Mouse (Mus musculus): ENCODE results near the gene Itprid2. TPM values are rescaled to one million over a fixed set of nuclear protein-coding genes. Genes with fewer than 3 reads are reported as not detected.

Itprid2 gene
- polyA plus RNA-seq, 1 experiment from 2014 or later = 6.0 TPM

DNA sequence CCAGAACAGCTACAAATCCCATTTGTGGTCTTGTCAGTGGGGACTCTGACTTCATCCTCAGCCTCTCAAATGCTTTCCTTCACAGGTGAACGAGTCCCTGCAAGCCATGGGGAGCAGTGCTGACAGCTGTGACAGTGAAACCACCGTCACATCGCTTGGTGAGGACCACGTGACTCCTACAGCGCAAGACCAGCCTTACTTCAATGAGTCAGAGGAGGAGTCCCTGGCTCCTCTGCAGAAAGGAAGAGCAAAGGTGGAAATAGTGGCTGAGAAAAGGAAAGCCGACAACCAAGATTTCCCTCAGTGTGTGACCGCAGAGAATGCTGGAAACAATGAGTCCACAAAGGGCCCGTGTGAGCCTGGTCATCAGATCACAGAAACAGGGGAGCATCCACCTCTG is 21.9 kb downstream of the Itprid2 start:
- no peaks in the 10 kb centered on the region for H3K9me3 ChIP-seq (replicated peaks; ENCODE audit: control insufficient read depth, low read length)
- peaks cover 24% of the 10 kb centered on the region for H3K36me3 ChIP-seq (ENCODE audit: control insufficient read depth, insufficient read depth, low read length)
- H3K4me3 ChIP-seq (ENCODE audit: low read depth, low read length) = no peak overlapping the region
- H3K9ac ChIP-seq (ENCODE audit: low read length) = no peak overlapping the region
- H3K27ac ChIP-seq (ENCODE audit: low read depth, low read length) = no peak overlapping the region
- no peaks in the 10 kb centered on the region for H3K27me3 ChIP-seq (replicated peaks; ENCODE audit: control insufficient read depth, insufficient read depth, low read length)
- no peak for ATAC-seq
- WGBS = 83% methylated on average over 8 of the region's 8 CpGs
- DNase-seq (ENCODE audit: low spot score) = no peak
- peaks cover 4% of the 10 kb centered on the region; the same call in 1 of the 2 replicates for H3K4me1 ChIP-seq (ENCODE audit: control insufficient read depth, insufficient read depth, low read length)
- no peak overlapping the region for H3K4me2 ChIP-seq (ENCODE audit: low read length)

- 85% methylated on average over 12 of the region's 12 CpGs for WGBS
- Histone ChIP-seq H3K9me3 (replicated peaks; ENCODE audit: control insufficient read depth, low read length) (no peaks in the 10 kb centered on the region), H3K4me2 (ENCODE audit: low read length) (no peak overlapping the region), H3K4me1 (ENCODE audit: control insufficient read depth, insufficient read depth, low read length) (peaks cover 4% of the 10 kb centered on the region; the same call in 1 of the 2 replicates), H3K27me3 (replicated peaks; ENCODE audit: control insufficient read depth, insufficient read depth, low read length) (no peaks in the 10 kb centered on the region), H3K4me3 (ENCODE audit: low read depth, low read length) (no peak overlapping the region), H3K36me3 (ENCODE audit: control insufficient read depth, insufficient read depth, low read length) (peaks cover 26% of the 10 kb centered on the region), H3K9ac (ENCODE audit: low read length) (no peak overlapping the region), H3K27ac (ENCODE audit: low read depth, low read length) (no peak overlapping the region)
- DNase-seq (ENCODE audit: low spot score) (no peak), ATAC-seq (no peak)
Measured at GRCm38 (mm10) chr2:79660417-79661185, 25.4 kb downstream of the Itprid2 start.

DNA sequence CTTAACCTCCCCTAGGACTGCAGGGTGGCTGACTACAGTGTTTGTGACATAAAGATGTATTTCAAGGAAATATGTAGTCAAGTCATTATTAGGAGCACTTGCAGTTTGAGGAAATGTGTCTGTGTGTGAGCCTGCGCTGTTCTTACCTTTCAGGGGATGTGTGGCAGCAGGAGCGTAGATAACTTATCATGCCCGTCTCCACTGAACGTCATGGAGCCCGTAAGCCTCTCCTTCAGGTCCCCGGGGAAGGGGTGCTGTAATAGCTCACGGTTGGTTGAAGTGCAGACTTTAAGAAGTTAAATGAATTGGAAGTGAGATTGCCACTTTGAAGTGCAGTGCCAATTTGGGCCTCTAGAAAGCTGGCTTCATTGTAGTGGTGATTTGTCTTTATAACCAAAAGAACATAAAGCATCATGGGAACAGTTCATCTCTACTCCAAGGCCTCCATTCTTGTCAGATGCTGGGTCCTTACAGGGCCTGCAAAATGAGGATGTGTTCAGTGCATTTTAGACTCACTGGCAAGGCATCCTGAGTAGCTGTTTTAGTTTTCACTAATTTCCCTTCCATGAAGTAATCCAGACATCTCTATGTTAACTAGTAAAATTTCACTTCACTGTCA is 26.4 kb downstream of the Itprid2 start:
- Histone ChIP-seq H3K9me3 (replicated peaks; ENCODE audit: control insufficient read depth, low read length) (no peaks in the 10 kb centered on the region), H3K4me3 (ENCODE audit: low read depth, low read length) (no peak overlapping the region), H3K27ac (ENCODE audit: low read depth, low read length) (no peak overlapping the region), H3K27me3 (replicated peaks; ENCODE audit: control insufficient read depth, insufficient read depth, low read length) (no peaks in the 10 kb centered on the region), H3K4me2 (ENCODE audit: low read length) (no peak overlapping the region), H3K9ac (ENCODE audit: low read length) (no peak overlapping the region), H3K4me1 (ENCODE audit: control insufficient read depth, insufficient read depth, low read length) (peaks cover 4% of the 10 kb centered on the region; the same call in 1 of the 2 replicates), H3K36me3 (ENCODE audit: control insufficient read depth, insufficient read depth, low read length) (peaks cover 26% of the 10 kb centered on the region)
- ATAC-seq (peak; percentile 42; the same call in 1 of the 2 replicates), DNase-seq (ENCODE audit: low spot score) (peak; percentile 49)
- WGBS = 26% methylated on average over 7 of the region's 7 CpGs

DNA sequence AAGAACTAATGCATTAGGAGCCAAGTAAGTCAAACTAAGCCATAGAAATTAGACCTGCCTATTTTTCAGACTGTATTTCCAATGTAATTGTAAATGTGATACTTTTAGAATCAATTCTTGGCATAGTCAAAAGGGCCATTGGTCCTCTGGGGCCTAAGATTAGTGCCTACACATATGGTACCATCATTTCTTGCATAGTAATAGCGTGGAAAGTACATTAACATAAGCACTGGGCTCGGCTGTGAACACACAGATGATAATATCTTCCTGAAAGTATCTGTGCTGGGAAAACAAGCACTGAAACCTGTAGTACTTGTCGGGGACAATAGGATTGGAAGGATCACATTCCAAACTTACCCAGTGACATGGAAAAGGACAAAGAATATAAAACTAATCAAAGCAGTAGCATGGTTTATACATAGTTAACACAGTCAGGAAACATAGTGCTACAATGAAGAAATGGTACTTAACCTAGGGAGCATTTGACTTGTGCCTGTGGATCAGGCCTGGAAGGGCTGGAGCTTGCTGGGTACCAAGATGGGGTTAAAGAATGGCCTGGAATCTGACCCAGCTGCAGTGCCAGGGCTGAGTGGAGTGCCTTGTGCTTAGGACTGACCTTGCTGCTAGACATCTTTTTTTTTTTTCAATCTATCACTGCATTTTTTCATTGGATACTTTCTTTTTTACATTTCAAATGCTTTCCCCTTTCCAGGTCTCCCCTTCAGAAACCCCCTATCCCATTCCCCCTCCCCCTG is 29.6 kb downstream of the Itprid2 start:
- ATAC-seq = no peak
- H3K4me1 ChIP-seq (ENCODE audit: control insufficient read depth, insufficient read depth, low read length) = peaks cover 4% of the 10 kb centered on the region; the same call in 1 of the 2 replicates
- WGBS = 74% methylated on average over 3 of the region's 3 CpGs

GRCm38 (mm10) chr2:79665492-79665891 is 30.3 kb downstream of the Itprid2 start:
- no peak overlapping the region for H3K9ac ChIP-seq (ENCODE audit: low read length)
- WGBS = 45% methylated on average over 3 of the region's 3 CpGs
- H3K36me3 ChIP-seq (ENCODE audit: control insufficient read depth, insufficient read depth, low read length) = peaks cover 5% of the 10 kb centered on the region; the same call in 1 of the 2 replicates
- no peak overlapping the region for H3K4me3 ChIP-seq (ENCODE audit: low read depth, low read length)
- ATAC-seq = no peak
- no peaks in the 10 kb centered on the region for H3K27me3 ChIP-seq (replicated peaks; ENCODE audit: control insufficient read depth, insufficient read depth, low read length)
- no peak overlapping the region for H3K27ac ChIP-seq (ENCODE audit: low read depth, low read length)
- peaks cover 4% of the 10 kb centered on the region; the same call in 1 of the 2 replicates for H3K4me1 ChIP-seq (ENCODE audit: control insufficient read depth, insufficient read depth, low read length)
- H3K9me3 ChIP-seq (replicated peaks; ENCODE audit: control insufficient read depth, low read length) = no peaks in the 10 kb centered on the region
- no peak overlapping the region for H3K4me2 ChIP-seq (ENCODE audit: low read length)
- DNase-seq (ENCODE audit: low spot score) = peak; percentile 34

More for the DNA sequence above, 29.6 kb downstream of the Itprid2 start:
- Histone ChIP-seq H3K4me3 (ENCODE audit: low read depth, low read length) (no peak overlapping the region), H3K4me2 (ENCODE audit: low read length) (no peak overlapping the region), H3K9me3 (replicated peaks; ENCODE audit: control insufficient read depth, low read length) (no peaks in the 10 kb centered on the region), H3K27ac (ENCODE audit: low read depth, low read length) (no peak overlapping the region), H3K9ac (ENCODE audit: low read length) (no peak overlapping the region), H3K36me3 (ENCODE audit: control insufficient read depth, insufficient read depth, low read length) (peaks cover 5% of the 10 kb centered on the region; the same call in 1 of the 2 replicates), H3K27me3 (replicated peaks; ENCODE audit: control insufficient read depth, insufficient read depth, low read length) (no peaks in the 10 kb centered on the region)
- DNase-seq (ENCODE audit: low spot score) = no peak

GRCm38 (mm10) chr2:79675266-79675665 is 40.1 kb downstream of the Itprid2 start:
- ATAC-seq = no peak

DNA sequence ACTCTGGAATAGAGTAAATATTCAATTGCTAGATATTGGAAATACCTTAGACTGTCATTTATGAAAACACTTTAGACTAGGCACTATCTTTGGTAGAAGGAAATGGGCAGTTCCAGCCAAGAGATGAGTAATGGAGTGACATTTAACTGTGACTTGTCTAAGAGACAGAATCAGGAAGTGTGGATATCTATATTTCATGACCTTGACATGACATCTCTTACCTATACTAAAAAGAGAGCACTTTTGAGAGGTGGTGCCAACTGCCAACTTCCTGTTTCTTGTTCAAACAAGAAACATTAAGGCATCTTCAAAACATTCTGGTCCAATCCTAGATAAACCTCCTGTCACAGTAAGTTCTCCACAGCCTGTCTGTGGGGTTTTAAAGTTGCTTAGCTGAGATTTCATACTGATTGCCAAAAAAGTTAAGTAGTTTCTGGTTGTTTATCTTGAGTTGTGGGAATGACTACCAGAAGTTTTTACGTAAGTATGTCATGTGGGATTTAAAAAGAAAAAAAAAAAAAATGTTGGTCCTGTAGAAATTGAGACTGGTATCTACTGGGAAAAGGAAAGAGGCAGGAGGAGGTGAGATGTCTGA is 42.6 kb downstream of the Itprid2 start:
- DNase-seq (ENCODE audit: low spot score) (no peak), ATAC-seq (no peak)
- Histone ChIP-seq H3K27me3 (replicated peaks; ENCODE audit: control insufficient read depth, insufficient read depth, low read length) (no peaks in the 10 kb centered on the region), H3K4me2 (ENCODE audit: low read length) (no peak overlapping the region), H3K9me3 (replicated peaks; ENCODE audit: control insufficient read depth, low read length) (no peaks in the 10 kb centered on the region), H3K27ac (ENCODE audit: low read depth, low read length) (no peak overlapping the region), H3K4me3 (ENCODE audit: low read depth, low read length) (no peak overlapping the region), H3K9ac (ENCODE audit: low read length) (no peak overlapping the region), H3K36me3 (ENCODE audit: control insufficient read depth, insufficient read depth, low read length) (no peaks in the 10 kb centered on the region), H3K4me1 (ENCODE audit: control insufficient read depth, insufficient read depth, low read length) (no peaks in the 10 kb centered on the region)
- 96% methylated on average over 1 of the region's 1 CpGs for WGBS

More at GRCm38 (mm10) chr2:79675266-79675665, 40.1 kb downstream of the Itprid2 start:
- Histone ChIP-seq H3K4me3 (ENCODE audit: low read depth, low read length) (no peak overlapping the region), H3K9ac (ENCODE audit: low read length) (no peak overlapping the region), H3K27me3 (replicated peaks; ENCODE audit: control insufficient read depth, insufficient read depth, low read length) (no peaks in the 10 kb centered on the region), H3K36me3 (ENCODE audit: control insufficient read depth, insufficient read depth, low read length) (no peaks in the 10 kb centered on the region), H3K27ac (ENCODE audit: low read depth, low read length) (no peak overlapping the region), H3K4me1 (ENCODE audit: control insufficient read depth, insufficient read depth, low read length) (no peaks in the 10 kb centered on the region), H3K9me3 (replicated peaks; ENCODE audit: control insufficient read depth, low read length) (no peaks in the 10 kb centered on the region), H3K4me2 (ENCODE audit: low read length) (no peak overlapping the region)
- 78% methylated on average over 3 of the region's 3 CpGs for WGBS
- no peak for DNase-seq (ENCODE audit: low spot score)

DNA sequence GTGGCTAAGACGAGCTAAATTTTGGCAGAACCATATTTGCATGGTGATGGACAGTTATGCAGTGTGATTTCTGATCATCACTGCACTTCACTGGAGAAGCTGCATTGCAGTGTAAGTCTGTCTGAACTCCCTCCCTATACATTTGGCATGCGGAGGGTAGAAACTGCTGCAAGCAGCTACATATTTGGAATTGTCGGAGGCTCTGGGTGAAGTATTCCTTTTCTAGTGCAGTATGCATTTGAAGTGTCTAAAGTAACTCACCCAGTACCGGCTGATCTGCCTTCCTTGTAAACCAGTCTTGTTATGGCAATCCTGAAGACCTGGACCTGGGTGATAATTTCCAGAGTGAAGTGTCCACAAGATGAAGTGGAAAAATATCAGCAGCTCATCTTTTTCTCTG is 46.5 kb downstream of the Itprid2 start:
- 91% methylated on average over 4 of the region's 4 CpGs for WGBS
- Histone ChIP-seq H3K4me2 (ENCODE audit: low read length) (no peak overlapping the region), H3K4me3 (ENCODE audit: low read depth, low read length) (no peak overlapping the region)

More for the DNA sequence above, 46.5 kb downstream of the Itprid2 start:
- no peak overlapping the region for H3K9ac ChIP-seq (ENCODE audit: low read length)
- no peaks in the 10 kb centered on the region for H3K9me3 ChIP-seq (replicated peaks; ENCODE audit: control insufficient read depth, low read length)
- no peak overlapping the region for H3K27ac ChIP-seq (ENCODE audit: low read depth, low read length)
- H3K36me3 ChIP-seq (ENCODE audit: control insufficient read depth, insufficient read depth, low read length) = no peaks in the 10 kb centered on the region
- DNase-seq (ENCODE audit: low spot score) = no peak
- H3K27me3 ChIP-seq (replicated peaks; ENCODE audit: control insufficient read depth, insufficient read depth, low read length) = no peaks in the 10 kb centered on the region
- ATAC-seq = no peak
- no peaks in the 10 kb centered on the region for H3K4me1 ChIP-seq (ENCODE audit: control insufficient read depth, insufficient read depth, low read length)
